Mouse (Mus musculus): ENCODE measurements at regions not wholly inside any gene's neighbourhood (a gene's known extent, or its start where the extent isn't known, plus 50 kb on each side); places are given as distances from the start of the nearest gene placed in this dataset.

DNA sequence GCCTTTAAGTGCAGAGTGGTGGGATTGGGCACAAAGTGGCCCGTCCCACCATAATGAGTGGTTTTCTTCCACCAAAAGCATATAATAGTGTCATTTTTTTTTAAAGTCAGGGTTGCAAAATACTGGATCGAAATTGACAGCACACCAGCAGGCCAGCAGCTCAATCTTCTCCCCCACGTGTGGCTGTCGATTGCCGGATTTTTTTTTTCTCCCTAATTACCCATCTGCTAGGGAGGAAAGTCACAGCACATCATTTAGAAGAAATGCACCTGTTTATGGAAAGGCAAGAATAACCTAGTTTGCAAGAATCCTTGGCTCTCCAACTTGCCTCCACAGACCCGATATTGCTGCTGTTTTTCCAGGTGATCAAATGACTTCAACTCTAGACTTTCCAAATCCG is 464.9 kb downstream of the Dok5 start:
- no peak for ATAC-seq (replicated peaks in 1 of 2; ENCODE audit: insufficient read depth in 1 of 2, low FRiP score in 2 of 2, low TSS enrichment in 1 of 2, low read depth in 1 of 2, poor library complexity in 2 of 2, severe bottlenecking in 2 of 2)

DNA sequence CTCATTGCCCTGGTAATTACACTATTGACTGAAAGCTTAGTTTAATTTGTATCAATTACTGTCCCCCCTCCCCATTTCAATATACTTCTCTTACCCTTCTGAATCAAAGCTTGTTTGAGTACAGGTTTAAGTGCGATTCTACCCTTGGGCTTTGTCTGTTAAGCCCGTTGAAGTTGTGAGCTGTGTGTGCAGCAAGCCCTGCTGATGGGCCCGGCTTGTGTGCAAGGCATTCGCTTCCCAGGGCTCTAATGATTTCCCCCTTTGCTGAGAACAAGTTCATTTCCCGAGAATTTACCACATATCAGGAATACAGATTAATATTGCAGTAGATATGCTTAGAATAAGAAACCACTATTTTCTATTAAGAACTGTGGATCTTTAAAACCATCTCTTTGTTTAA is 460.6 kb downstream of the Dok5 start:
- no peak for ATAC-seq (replicated peaks in 1 of 2; ENCODE audit: insufficient read depth in 1 of 2, low FRiP score in 2 of 2, low TSS enrichment in 1 of 2, low read depth in 1 of 2, poor library complexity in 2 of 2, severe bottlenecking in 2 of 2)
